Mouse (Mus musculus) lung, adult 2 months (tissue): ENCODE data around the gene Ranbp17.

ENCODE experiments used
- CTCF ChIP-seq: fragments of 200-500 bp; IDR thresholded peaks from 2 replicates; pipeline ENCODE4 v1.5.1; 2011; ENCODE audit warnings: mild to moderate bottlenecking, low read length, control low read depth; ENCODE audit not compliant: insufficient read depth
- POLR2A ChIP-seq: fragments of 200-500 bp; IDR thresholded peaks from 2 replicates; pipeline ENCODE4 v1.6.1; 2011; ENCODE audit warnings: low read depth, mild to moderate bottlenecking, control low read depth, low read length, borderline replicate concordance; ENCODE audit errors: extremely low read depth

- no peak for TF ChIP-seq POLR2A
- no peak for TF ChIP-seq CTCF
These were observed at the start of gene Ranbp17 for GRCm38 (mm10) chr11:33513376-33513991.
